In the genomic region with DNA sequence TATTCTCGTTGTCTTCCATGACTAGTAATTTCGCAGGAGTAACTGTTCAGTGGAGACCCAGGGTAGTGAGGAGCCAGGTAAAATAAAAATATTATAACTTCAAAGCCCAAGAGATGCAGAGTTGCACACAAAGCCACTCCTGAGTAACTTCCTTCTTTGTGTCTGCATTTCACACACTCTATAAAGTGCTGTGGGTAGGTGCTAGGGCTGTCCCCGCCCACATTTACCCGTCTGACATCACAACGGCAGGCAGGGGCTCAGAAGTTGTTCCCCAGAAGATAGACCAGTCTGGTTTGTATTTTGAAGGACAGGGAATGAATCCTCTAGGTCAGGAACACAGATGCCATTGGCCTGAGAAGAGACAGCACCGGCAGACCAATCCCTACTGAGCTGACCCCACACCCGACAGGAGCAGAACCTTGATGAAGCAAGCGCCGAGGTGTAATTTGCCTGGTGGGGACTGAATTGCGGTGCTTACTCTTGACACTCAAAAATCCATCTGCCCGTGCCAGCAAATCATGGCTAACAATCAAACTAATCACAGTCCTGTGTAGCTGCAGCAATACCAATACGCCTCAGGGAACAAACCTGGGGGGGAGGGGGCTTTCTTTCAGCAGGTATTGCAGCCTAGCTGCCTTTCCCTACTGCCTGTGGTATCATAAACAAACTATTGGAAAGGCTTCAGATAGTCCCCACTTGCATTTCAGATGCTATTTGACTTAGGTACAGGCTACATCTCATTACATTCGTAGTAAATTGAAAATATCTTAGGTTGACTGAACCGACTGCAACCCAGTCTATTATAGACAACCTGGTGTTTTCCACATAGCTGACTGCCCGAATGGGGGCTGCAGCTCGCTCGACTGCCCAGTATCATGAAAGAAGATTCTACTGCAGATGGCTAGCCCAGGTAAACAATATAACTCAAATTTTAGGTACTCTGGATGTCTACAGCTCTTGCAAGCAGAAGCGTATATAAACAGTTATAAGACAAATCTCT, we compare ENCODE assay signal across 15 mouse cellular contexts.
DNase-seq lines count a peak whose midpoint lies in the region; ATAC-seq lines count a peak whose summit lies in the region.
"Had no signal": no experiment of that assay in that cellular context is flagged by ENCODE, and none has a peak within 500 bp of the region (broad histone marks: within the 10 kb centered on the region; RNA-seq: fewer than 3 reads in every experiment).

No protein-coding gene starts in this region.

- H3K27me3 ChIP-seq in neural tube, embryonic 12.5 days (replicated peaks) = no peaks in the 10 kb centered on the region
- no peaks in the 10 kb centered on the region for H3K27me3 ChIP-seq in midbrain, embryonic 12.5 days
- H3K27me3 ChIP-seq: CH12.LX; embryonic facial prominence, embryonic 13.5 days had no signal

- no peak overlapping the region for H3K4me3 ChIP-seq in neural tube, embryonic 12.5 days
- H3K4me3 ChIP-seq in midbrain, embryonic 12.5 days = no peak overlapping the region
- H3K4me3 ChIP-seq: embryonic facial prominence, embryonic 13.5 days had no signal

- H3K4me2 ChIP-seq in neural tube, embryonic 12.5 days (replicated peaks) = 0 out of 2 replicates have a peak overlapping the region, but pooled peaks have one; percentile 16
- H3K4me2 ChIP-seq in midbrain, embryonic 12.5 days (replicated peaks) = no peak overlapping the region
- H3K4me2 ChIP-seq: embryonic facial prominence, embryonic 13.5 days had no signal

- no peak overlapping the region for H3K27ac ChIP-seq in neural tube, embryonic 12.5 days
- peak overlapping the region; percentile 7; the same call in 1 of the 2 replicates for H3K27ac ChIP-seq in midbrain, embryonic 12.5 days (replicated peaks)
- H3K27ac ChIP-seq: embryonic facial prominence, embryonic 13.5 days; kidney, postnatal 0 days; liver, embryonic 14.5 days had no signal

- no peaks in the 10 kb centered on the region for H3K36me3 ChIP-seq in neural tube, embryonic 12.5 days
- H3K36me3 ChIP-seq in midbrain, embryonic 12.5 days = no peaks in the 10 kb centered on the region
- H3K36me3 ChIP-seq: embryonic facial prominence, embryonic 13.5 days had no signal

- WGBS in neural tube, embryonic 12.5 days = 68% methylated on average over 18 of the region's 18 CpGs
- WGBS in midbrain, embryonic 12.5 days = 84% methylated on average over 18 of the region's 18 CpGs

- H3K9ac ChIP-seq in neural tube, embryonic 12.5 days = no peak overlapping the region
- H3K9ac ChIP-seq in midbrain, embryonic 12.5 days (replicated peaks) = no peak overlapping the region
- H3K9ac ChIP-seq: embryonic facial prominence, embryonic 13.5 days; liver, embryonic 14.5 days had no signal

- no peak for ATAC-seq in neural tube, embryonic 12.5 days (ENCODE audit: low FRiP score, low read depth)
- ATAC-seq in granulocyte monocyte progenitor cell, adult 5-6 weeks (replicated peaks; ENCODE audit: poor library complexity, severe bottlenecking) = peak; percentile 66
- 0 out of 2 replicates have a peak, but pooled peaks have one; percentile 23 for ATAC-seq in midbrain, embryonic 12.5 days (ENCODE audit: low FRiP score, low read depth)
- ATAC-seq: intestine, embryonic 16.5 days had no signal

- H3K9me3 ChIP-seq in neural tube, embryonic 12.5 days = no peaks in the 10 kb centered on the region
- H3K9me3 ChIP-seq in midbrain, embryonic 12.5 days = no peaks in the 10 kb centered on the region
- H3K9me3 ChIP-seq: embryonic facial prominence, embryonic 13.5 days had no signal

- peaks cover 5% of the 10 kb centered on the region; the same call in 1 of the 2 replicates for H3K4me1 ChIP-seq in neural tube, embryonic 12.5 days
- H3K4me1 ChIP-seq in midbrain, embryonic 12.5 days = no peaks in the 10 kb centered on the region

- DNase-seq in neural tube, embryonic 10.5 days (ENCODE audit: extremely low spot score, low spot score) = no peak
- no peak for DNase-seq in ovary, postnatal 14 days (ENCODE audit: low spot score)
- no peak for DNase-seq in c-Kit-positive CD71-positive TER-119-positive erythroid progenitor cells, embryonic 14.5 days (ENCODE audit: low spot score)
- DNase-seq in B cell, adult 2 months = no peak
- DNase-seq: cerebellum, adult 9-11 months; lung, postnatal 10 days; thymus, postnatal 14 days had no signal
